Mouse (Mus musculus) colon, adult 2 months (tissue): ENCODE measurements around the gene Klk10. TPM values are rescaled to one million over a fixed set of nuclear protein-coding genes. Genes with fewer than 3 reads are reported as not detected.

Experiments used
- polyA plus RNA-seq: library from polyadenylated mRNA; depleted of rRNA; stranded (reverse); fragments of >200 nt; gene quantifications from 2 replicates; pipeline ENCODE4 v1.2.3, GENCODE M21; 2012; rRNA removed

The Klk10 gene
- 0.71 and 1.4 TPM in 2 replicates for polyA plus RNA-seq

GRCm38 (mm10) chr7:43780746-43781145, at the start of gene Klk10:
Gene Klk10, plus strand, starts transcription at chr7:43781035.

GRCm38 (mm10) chr7:43768597-43768996, 12.2 kb upstream of the Klk10 start, which contains the start of gene Klk12:
Gene Klk12, plus strand, starts transcription at chr7:43768897.

DNA sequence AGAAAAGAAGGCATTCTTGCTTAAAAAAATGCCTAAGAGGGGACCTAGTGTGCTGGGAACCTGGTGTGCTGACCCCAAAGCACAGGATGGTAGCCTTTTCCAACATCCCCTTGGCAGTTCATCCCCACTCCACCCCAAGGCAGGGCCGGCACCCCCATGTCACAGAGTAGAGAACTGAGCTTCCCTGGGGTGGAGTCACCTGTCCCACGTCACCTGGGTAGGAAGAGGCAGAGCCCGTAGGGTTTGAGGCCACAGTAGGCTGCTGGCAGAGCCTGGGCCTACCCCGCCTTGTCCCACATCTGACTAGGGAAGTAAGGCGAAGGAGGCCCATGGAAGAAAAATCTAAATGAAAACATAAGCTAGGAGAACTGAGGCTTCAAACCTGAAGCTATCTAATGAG, 6.5 kb upstream of the Klk10 start, which contains the start of gene Klk11:
Gene Klk11 (plus strand): TSS at position 241 of the 400 bp plus-strand sequence.

DNA sequence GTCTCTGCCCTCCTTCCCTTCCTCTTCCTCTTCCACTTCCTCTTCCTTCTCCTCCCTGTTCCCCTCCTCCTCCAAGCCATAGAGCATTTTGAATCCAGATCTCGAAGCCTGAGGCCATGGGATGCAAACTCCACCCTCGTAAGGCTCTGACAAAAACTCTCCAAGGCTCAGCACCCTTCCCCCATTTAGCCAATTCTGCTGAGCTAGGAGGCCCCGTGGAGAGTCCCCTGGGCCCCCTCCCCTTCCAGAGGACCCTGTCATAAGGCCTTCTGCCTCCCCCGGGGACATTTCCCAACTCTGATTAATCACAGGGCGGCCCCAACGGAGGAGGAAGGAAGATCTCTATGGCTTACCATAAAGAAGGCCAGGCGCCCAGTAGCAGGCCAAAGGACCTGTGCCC, 10.8 kb downstream of the Klk10 start, which contains the start of gene Klk9:
Gene Klk9 (plus strand): TSS at position 301 of the 400 bp plus-strand sequence.

DNA sequence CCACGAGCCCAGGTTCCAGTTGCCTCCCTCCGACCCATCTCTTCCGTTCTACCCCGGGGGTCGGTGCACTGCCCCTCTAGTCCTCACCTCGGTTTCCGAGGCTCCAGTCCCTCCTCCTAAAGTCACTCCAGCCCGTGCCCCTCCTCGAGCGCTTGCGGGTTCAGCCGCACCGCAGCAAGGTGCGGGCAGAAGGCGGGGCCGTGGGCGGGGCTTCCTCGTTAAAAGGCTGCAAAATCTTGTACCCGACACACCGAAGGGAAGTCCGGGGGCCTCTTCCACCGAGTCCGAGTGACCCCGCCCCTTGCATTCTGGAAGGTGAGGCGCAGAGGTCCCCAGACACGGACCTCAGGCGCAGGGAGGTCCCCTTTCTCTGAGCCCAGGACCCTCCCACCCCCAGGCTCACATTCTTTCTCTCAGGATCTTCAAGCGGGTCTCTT, 16.5 kb downstream of the Klk10 start, which contains the start of gene Klk8:
Gene Klk8 (plus strand): TSS at position 245 of the 437 bp plus-strand sequence.

DNA sequence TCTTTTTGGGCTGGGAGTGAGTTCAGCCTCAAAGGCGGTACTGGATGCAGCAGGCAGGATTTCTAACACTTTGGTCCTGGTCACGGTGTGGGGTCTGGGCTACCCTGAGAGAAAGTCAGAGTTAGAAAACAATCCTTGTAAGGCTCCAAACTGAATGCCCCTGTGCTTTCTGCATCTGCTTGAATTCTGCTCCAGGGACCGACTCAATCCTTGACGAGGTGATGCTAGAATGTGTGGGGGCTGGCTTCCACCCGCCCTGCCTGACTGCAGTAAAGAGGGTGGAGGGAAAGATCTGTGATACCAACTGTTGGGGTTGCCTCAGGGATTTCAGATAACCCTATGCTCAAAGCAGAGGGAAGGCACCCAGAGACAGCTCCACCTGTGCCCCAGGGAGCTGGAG, 30.2 kb downstream of the Klk10 start, which contains the start of gene Klk7:
Gene Klk7 (plus strand): TSS at position 301 of the 400 bp plus-strand sequence.

DNA sequence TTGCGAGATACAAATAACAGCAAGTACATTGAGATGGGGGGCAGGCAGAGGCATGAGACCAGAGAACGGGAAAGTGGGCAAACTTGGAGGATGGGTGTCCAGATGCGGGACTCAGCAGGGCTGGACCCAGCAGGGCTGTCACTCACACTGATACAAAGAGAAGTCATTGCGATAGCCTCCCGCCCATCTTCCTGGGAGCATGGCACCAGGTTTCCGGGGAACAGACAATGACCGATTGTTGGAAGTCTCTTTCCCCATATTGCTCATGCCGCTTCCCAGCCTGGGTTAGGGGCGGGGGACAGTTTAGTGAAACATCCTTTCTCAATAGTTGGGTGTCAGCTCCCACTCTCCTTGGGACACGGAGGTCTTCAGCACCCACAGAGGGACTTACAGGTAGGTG, 43.4 kb downstream of the Klk10 start, which contains the start of gene Klk6:
Gene Klk6 (plus strand): TSS at position 301 of the 400 bp plus-strand sequence.

Other genes starting within 250 kb of the Klk10 start
- gene Cd33, start 236.6 kb upstream of the Klk10 start, polyA plus RNA-seq, result 5.0 and 5.9 TPM in 2 replicates
- gene Zfp658, start 218.8 kb upstream of the Klk10 start, polyA plus RNA-seq, result 0.43 and 1.1 TPM in 2 replicates
- gene Zfp719, start 201.4 kb upstream of the Klk10 start, polyA plus RNA-seq, result 0.48 and 0.83 TPM in 2 replicates
- not detected in 2 replicates for gene Zfp819, start 173.9 kb upstream of the Klk10 start, polyA plus RNA-seq
- gene Ceacam18, start 146.3 kb upstream of the Klk10 start, polyA plus RNA-seq, result 4.5 and 5.2 TPM in 2 replicates
- 2.0 TPM in 2 replicates for gene Siglece, start 120.9 kb upstream of the Klk10 start, polyA plus RNA-seq
- 17.9 and 19.5 TPM in 2 replicates for gene Ctu1, start 109.0 kb upstream of the Klk10 start, polyA plus RNA-seq
- 0.12 and 0.40 TPM in 2 replicates for gene Klk14, start 90.6 kb upstream of the Klk10 start, polyA plus RNA-seq
- 0.32 and 0.38 TPM in 2 replicates for gene Klk13, start 68.5 kb upstream of the Klk10 start, polyA plus RNA-seq
- not detected in 2 replicates for gene Klk12, start 12.1 kb upstream of the Klk10 start, polyA plus RNA-seq
- gene Klk11, start 6.4 kb upstream of the Klk10 start, polyA plus RNA-seq, result 0.13 TPM in 1 of 2 replicates, not detected in the other
- not detected in 2 replicates for gene Klk9, start 10.9 kb downstream of the Klk10 start, polyA plus RNA-seq
- gene Klk8, start 16.5 kb downstream of the Klk10 start, polyA plus RNA-seq, result 2.8 and 3.5 TPM in 2 replicates
- gene Klk7, start 30.3 kb downstream of the Klk10 start, polyA plus RNA-seq, result not detected in 2 replicates
- not detected in 2 replicates for gene Klk6, start 43.5 kb downstream of the Klk10 start, polyA plus RNA-seq
- not detected in 2 replicates for gene Klk5, start 60.9 kb downstream of the Klk10 start, polyA plus RNA-seq
- gene Klk4, start 100.1 kb downstream of the Klk10 start, polyA plus RNA-seq, result not detected in 2 replicates
- 8.0 and 8.3 TPM in 2 replicates for gene Klk15, start 152.7 kb downstream of the Klk10 start, polyA plus RNA-seq
- not detected in 2 replicates for gene Klk1b8, start 169.6 kb downstream of the Klk10 start, polyA plus RNA-seq
- not detected in 2 replicates for gene Klk1b1, start 185.7 kb downstream of the Klk10 start, polyA plus RNA-seq
- not detected in 2 replicates for gene Klk1b9, start 195.0 kb downstream of the Klk10 start, polyA plus RNA-seq
- 1.2 TPM in 1 of 2 replicates, not detected in the other for gene Klk1b11, start 214.8 kb downstream of the Klk10 start, polyA plus RNA-seq
- gene Klk1b26, start 231.1 kb downstream of the Klk10 start, polyA plus RNA-seq, result not detected in 2 replicates